Mouse (Mus musculus): ENCODE results near the gene Mien1. TPM values are rescaled to one million over a fixed set of nuclear protein-coding genes. Genes with fewer than 3 reads are reported as not detected.

The Mien1 gene
- 31.4 and 33.3 TPM in 2 replicates for polyA plus RNA-seq (2012; rRNA removed)

DNA sequence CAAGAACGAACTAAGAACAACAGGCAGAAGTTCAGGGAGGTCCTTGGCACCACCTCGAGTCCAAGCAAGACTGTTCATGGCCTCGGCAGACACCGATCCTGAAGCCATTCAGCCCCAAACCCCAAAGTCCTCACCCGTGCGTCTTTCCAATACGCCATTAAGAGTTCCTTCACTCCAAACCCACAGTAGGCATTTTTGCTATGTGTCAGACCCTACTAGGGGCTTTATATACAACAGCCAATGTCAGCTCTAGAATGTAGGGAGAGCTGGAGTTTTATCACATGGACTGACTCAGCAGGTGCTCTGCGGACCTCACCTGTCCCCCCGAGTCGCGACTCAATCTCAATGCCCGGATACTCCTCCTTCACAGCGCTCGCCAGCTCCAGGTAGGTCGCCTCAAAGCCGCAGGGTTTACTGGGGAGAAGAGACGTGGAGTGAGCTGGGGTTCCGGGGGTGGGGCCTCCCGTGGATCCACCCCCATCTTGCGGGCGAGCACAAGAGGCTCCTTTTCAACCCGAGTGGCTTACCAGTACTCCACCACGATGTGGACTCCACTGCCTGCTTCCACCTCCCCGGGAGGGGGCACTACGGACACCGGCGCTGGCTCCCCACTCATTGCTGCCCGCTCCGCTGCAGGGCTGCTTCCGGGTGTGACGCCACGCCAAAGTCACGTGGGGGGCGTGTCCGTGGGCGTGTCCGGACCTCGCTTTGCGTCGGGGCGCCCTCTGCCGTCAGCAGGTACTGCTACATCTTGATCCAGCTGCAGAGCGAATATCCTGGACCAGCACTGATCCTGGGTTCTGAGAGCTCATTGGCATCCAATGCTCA lies at the start of gene Mien1:
Mien1 (minus strand) TSS at position 661 of the 828 bp plus-strand sequence.

GRCm38 (mm10) chr11:98446213-98446561 lies 7.4 kb upstream of the Mien1 start, which contains the start of gene Grb7:
Gene Grb7, plus strand, starts transcription at chr11:98446394.

GRCm38 (mm10) chr11:98412273-98412796 lies 26.5 kb downstream of the Mien1 start, which contains the start of gene Erbb2:
Gene Erbb2, plus strand, starts transcription at chr11:98412470.

DNA sequence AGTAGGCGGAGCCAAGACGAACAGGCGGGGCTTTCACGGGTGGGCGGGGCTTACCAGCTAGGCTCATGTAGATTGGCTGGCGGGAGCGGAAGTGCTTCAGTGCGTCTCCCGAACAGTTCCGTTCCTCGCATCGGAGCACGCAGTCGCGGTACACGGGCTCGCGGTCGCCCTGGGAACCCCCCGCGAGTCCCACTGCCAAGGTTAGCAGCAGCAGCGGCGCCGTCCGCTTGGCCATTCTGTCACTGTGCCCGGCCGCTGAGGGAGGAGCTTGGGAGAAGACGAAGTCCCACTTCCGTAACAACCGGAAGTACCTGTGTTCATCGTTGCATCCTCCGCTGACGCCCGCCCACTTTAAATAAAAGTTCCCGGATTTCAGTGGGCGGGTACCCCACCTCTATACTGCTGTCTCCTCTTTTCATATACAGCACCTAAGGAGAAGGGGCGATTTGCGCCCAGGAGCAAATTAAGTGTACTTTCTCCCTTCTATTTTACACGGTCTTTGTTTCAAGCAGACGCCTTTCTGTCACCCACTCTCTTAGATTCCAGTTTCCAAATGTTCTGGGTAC lies 38.5 kb downstream of the Mien1 start, which contains the start of gene Pgap3:
Pgap3 (minus strand) TSS at position 330 of the 566 bp plus-strand sequence.

Other genes with a start within 250 kb of the Mien1 start
- gene Med1, start 245.7 kb downstream of the Mien1 start, polyA plus RNA-seq (2012; rRNA removed): 9.7 and 12.2 TPM in 2 replicates
- 9.6 and 11.0 TPM in 2 replicates for gene Cdk12, start 235.9 kb downstream of the Mien1 start, polyA plus RNA-seq (2012; rRNA removed)
- gene Neurod2, start 109.3 kb downstream of the Mien1 start, polyA plus RNA-seq (2012; rRNA removed): 0.02 TPM in 1 of 2 replicates, not detected in the other
- gene Ppp1r1b, start 90.6 kb downstream of the Mien1 start, polyA plus RNA-seq (2012; rRNA removed): 0.03 and 0.07 TPM in 2 replicates
- gene Stard3, start 80.6 kb downstream of the Mien1 start, polyA plus RNA-seq (2012; rRNA removed): 14.5 and 15.8 TPM in 2 replicates
- gene Tcap, start 55.2 kb downstream of the Mien1 start, polyA plus RNA-seq (2012; rRNA removed): 0.05 and 0.27 TPM in 2 replicates
- not detected in 2 replicates for gene Pnmt, start 52.5 kb downstream of the Mien1 start, polyA plus RNA-seq (2012; rRNA removed)
- gene Pgap3, start 38.5 kb downstream of the Mien1 start, polyA plus RNA-seq (2012; rRNA removed): 2.8 and 3.0 TPM in 2 replicates
- gene Erbb2, start 26.5 kb downstream of the Mien1 start, polyA plus RNA-seq (2012; rRNA removed): 1.0 and 1.1 TPM in 2 replicates
- gene Grb7, start 7.4 kb upstream of the Mien1 start, polyA plus RNA-seq (2012; rRNA removed): 16.0 and 16.1 TPM in 2 replicates
- 0.12 and 0.14 TPM in 2 replicates for gene Ikzf3, start 107.0 kb upstream of the Mien1 start, polyA plus RNA-seq (2012; rRNA removed)
- 0.25 and 0.54 TPM in 2 replicates for gene Zpbp2, start 112.1 kb upstream of the Mien1 start, polyA plus RNA-seq (2012; rRNA removed)
- gene Ormdl3, start 148.4 kb upstream of the Mien1 start, polyA plus RNA-seq (2012; rRNA removed): 24.1 and 28.1 TPM in 2 replicates
- gene Lrrc3c, start 159.3 kb upstream of the Mien1 start, polyA plus RNA-seq (2012; rRNA removed): not detected in 2 replicates
- gene Gm12355, start 186.7 kb upstream of the Mien1 start, polyA plus RNA-seq (2012; rRNA removed): 0.12 and 0.22 TPM in 2 replicates
- gene Gsdma3, start 187.4 kb upstream of the Mien1 start, polyA plus RNA-seq (2012; rRNA removed): not detected in 2 replicates
- gene Gsdma2, start 207.8 kb upstream of the Mien1 start, polyA plus RNA-seq (2012; rRNA removed): not detected in 2 replicates
- 0.01 TPM in 1 of 2 replicates, not detected in the other for gene Gsdma, start 225.4 kb upstream of the Mien1 start, polyA plus RNA-seq (2012; rRNA removed)
- 72.1 and 78.6 TPM in 2 replicates for gene Psmd3, start 243.6 kb upstream of the Mien1 start, polyA plus RNA-seq (2012; rRNA removed)